Mouse (Mus musculus): Measurements from ENCODE around the gene Zfp3.

DNA sequence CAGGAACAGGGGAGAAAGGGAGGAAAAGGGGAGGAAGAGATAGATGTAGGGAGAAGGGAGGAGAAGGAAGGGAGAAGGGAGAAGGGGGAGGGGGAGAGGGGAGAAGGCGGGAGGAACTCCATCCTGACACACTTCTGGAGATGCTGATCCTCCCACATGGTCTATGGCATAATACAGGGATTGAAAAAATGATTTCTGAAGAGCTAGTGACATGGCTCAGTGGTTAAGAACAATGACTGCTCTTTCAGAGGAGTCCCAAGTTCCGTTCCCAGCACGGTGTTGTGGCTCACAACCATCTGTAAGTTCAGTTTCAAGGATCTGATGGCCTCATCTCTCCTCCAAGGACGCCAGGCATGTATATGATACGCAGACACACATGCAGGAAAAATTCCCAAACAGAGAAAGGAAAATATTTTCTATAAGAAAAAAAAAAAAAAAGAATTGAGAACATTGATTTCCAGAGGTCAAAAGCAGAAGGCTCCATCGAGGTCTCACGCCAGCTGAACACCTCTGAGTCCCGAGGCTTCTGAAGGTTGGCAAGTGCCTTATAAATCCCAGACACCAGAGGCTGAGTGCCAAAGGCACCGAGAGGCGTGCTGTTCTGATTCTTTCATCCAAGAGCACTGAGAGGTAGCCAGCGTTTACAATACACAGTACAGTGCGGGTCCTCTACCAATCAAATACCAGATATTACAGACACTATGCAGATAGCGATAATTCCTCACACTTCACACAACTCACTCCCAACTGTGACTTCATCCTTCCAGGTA, 47.6 kb downstream of the Zfp3 start:
- TF ChIP-seq CTCF (IDR thresholded peaks at IDR 0.05; ENCODE audit: low read depth, low read length) = no peak
- no peak for TF ChIP-seq GATA1 (IDR thresholded peaks at IDR 0.05; ENCODE audit: borderline replicate concordance, low read length)
- TF ChIP-seq TAL1 (conservative IDR thresholded peaks at IDR 0.05; ENCODE audit: low read depth, low read length) = no peak
- TF ChIP-seq POLR2AphosphoS5 (IDR thresholded peaks at IDR 0.05; ENCODE audit: insufficient replicate concordance, low read depth, low read length) = no peak
- TF ChIP-seq GATA2 (IDR thresholded peaks at IDR 0.05; ENCODE audit: borderline replicate concordance, low read depth, low read length) = no peak
